Mouse (Mus musculus): ENCODE data around the gene Nr6a1. TPM values are rescaled to one million over a fixed set of nuclear protein-coding genes. Genes with fewer than 3 reads are reported as not detected.
A peak's percentile ranks its signal among the peaks of the same experiment; 100 is the strongest.

Gene Nr6a1
- polyA plus RNA-seq, 1 experiment from 2014 or later: 1.5 TPM

DNA sequence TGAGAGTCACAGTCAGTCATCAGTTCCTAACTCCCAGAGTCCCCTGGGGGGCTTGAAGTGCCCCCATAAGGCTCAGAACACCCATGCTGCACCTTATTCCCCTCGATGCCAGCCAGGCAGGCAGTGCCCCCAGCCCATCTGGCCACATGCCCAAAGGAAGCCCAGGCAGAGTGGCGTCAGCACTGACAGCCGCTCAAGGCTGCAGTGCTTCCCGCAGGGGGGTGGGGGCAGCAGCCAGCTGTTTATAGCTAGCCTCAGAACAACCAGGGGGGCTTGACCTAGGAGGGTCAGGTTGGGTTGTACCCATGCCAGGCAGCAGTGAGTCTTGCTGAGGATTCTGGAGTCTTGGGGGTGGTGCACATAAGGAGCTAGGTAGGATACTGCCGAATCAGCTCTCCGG is 220.8 kb downstream of the Nr6a1 start:
- 34% methylated on average over 6 of the region's 6 CpGs for WGBS
- H3K36me3 ChIP-seq: no peaks in the 10 kb centered on the region
- no peak overlapping the region for H3K9ac ChIP-seq
- no peak overlapping the region for H3K4me3 ChIP-seq (replicated peaks)
- peaks cover 70% of the 10 kb centered on the region for H3K27me3 ChIP-seq (replicated peaks)
- no peak overlapping the region for H3K4me2 ChIP-seq
- no peaks in the 10 kb centered on the region for H3K9me3 ChIP-seq
- H3K27ac ChIP-seq: no peak overlapping the region
- ATAC-seq (ENCODE audit: insufficient read depth, low FRiP score, low read depth): no peak
- H3K4me1 ChIP-seq: peaks cover 17% of the 10 kb centered on the region

- H3K4me3 ChIP-seq (replicated peaks): no peak overlapping the region
- 41% methylated on average over 4 of the region's 4 CpGs for WGBS
- no peaks in the 10 kb centered on the region for H3K36me3 ChIP-seq
- no peak overlapping the region for H3K9ac ChIP-seq
- peaks cover 54% of the 10 kb centered on the region for H3K27me3 ChIP-seq (replicated peaks)
- H3K9me3 ChIP-seq: no peaks in the 10 kb centered on the region
- H3K27ac ChIP-seq: no peak overlapping the region
- ATAC-seq (ENCODE audit: insufficient read depth, low FRiP score, low read depth): no peak
- H3K4me2 ChIP-seq: no peak overlapping the region
- H3K4me1 ChIP-seq: peaks cover 3% of the 10 kb centered on the region; the same call in 1 of the 2 replicates
Measured at GRCm38 (mm10) chr2:38705036-38705435, 222.5 kb downstream of the Nr6a1 start.

DNA sequence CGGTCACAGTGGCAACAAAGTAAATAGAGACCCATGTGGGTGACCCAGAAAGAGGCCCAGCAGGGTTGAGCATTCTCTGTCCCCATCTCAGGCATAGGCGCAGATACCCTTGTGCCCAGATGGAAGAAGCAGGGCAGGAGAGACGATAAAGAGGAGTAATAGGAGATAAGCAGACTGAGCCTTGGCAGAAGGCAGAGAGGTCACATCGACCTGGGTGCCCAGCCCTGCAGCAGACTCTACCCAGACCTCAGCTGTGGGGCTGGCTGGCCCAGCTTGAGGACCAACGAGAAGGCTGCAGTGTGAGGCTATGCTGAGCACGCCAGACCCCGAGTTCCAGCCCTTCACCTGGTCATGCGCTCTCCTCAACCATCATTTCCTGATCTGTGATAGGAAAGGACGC is 223.2 kb downstream of the Nr6a1 start:
- H3K27me3 ChIP-seq (replicated peaks): peaks cover 47% of the 10 kb centered on the region
- H3K36me3 ChIP-seq: no peaks in the 10 kb centered on the region
- H3K4me3 ChIP-seq (replicated peaks): no peak overlapping the region
- H3K4me1 ChIP-seq: 0 out of 2 replicates have a peak, but pooled peaks cover 3% of the 10 kb centered on the region
- no peak overlapping the region for H3K4me2 ChIP-seq
- ATAC-seq (ENCODE audit: insufficient read depth, low FRiP score, low read depth): no peak
- H3K9ac ChIP-seq: no peak overlapping the region
- no peak overlapping the region for H3K27ac ChIP-seq
- no peaks in the 10 kb centered on the region for H3K9me3 ChIP-seq
- 73% methylated on average over 9 of the region's 9 CpGs for WGBS

- no peaks in the 10 kb centered on the region for H3K9me3 ChIP-seq
- no peaks in the 10 kb centered on the region for H3K36me3 ChIP-seq
- no peak overlapping the region for H3K27ac ChIP-seq
- no peaks in the 10 kb centered on the region for H3K4me1 ChIP-seq
- peaks cover 8% of the 10 kb centered on the region; the same call in 1 of the 2 replicates for H3K27me3 ChIP-seq (replicated peaks)
- 69% methylated on average over 5 of the region's 5 CpGs for WGBS
- ATAC-seq (ENCODE audit: insufficient read depth, low FRiP score, low read depth): no peak
- no peak overlapping the region for H3K4me3 ChIP-seq (replicated peaks)
- H3K9ac ChIP-seq: no peak overlapping the region
- H3K4me2 ChIP-seq: no peak overlapping the region
Measured at GRCm38 (mm10) chr2:38700177-38700576, 227.3 kb downstream of the Nr6a1 start.

GRCm38 (mm10) chr2:38698623-38699022 is 228.9 kb downstream of the Nr6a1 start:
- Histone ChIP-seq H3K4me3 (replicated peaks) (no peak overlapping the region), H3K4me1 (no peaks in the 10 kb centered on the region), H3K4me2 (no peak overlapping the region), H3K27me3 (replicated peaks) (0 out of 2 replicates have a peak, but pooled peaks cover 3% of the 10 kb centered on the region), H3K27ac (no peak overlapping the region), H3K9ac (no peak overlapping the region), H3K36me3 (no peaks in the 10 kb centered on the region), H3K9me3 (no peaks in the 10 kb centered on the region)
- no peak for ATAC-seq (ENCODE audit: insufficient read depth, low FRiP score, low read depth)
- 83% methylated on average over 5 of the region's 5 CpGs for WGBS

DNA sequence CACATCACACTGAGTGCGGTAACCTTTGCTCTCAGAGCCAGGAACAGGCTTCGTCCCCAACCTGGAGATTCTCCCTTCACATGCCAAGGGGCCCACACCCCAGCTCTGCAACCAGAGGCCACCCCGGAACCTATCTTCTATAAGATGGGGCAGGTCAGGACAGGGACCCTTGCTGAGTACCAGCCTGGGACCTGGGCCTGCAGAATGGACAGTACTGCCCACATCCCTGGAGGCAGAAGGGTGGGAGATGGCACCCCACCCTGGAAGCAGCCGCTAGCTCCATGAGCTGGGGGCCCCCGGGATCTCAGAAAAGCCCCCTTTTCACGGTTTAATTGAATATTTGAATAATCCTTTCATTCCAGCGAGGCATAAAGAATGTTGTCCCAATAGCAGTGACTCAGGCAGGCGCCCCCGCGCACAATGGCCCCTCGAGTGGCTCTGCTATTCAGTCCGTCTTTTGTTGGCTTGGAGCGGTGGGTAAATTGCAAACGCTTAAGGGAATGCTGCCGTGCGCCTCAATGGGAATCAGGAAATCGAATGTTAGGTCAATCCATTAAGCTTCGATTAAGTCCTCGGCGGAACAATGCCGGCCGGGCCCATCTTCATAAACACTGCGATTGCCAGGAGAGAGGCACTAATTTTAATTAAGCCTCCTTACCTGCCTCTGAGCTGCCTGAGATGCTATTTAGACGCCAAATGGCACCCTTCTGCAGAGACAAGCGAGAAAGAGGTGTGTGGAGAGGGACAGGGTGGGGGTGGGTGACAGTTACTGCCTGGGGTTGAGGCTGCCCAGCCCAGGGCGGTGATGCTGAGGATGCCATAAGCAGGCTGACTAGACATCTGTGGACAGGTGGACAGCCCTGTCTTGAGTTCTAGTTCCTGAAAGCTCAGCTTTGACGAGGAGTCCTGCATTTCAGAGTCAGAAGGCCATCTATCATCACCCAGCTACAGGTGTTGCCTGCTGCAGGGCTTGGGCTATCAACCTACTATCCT is 230.1 kb downstream of the Nr6a1 start:
- WGBS: 54% methylated on average over 27 of the region's 27 CpGs
- H3K4me3 ChIP-seq (replicated peaks): no peak overlapping the region
- no peaks in the 10 kb centered on the region for H3K9me3 ChIP-seq
- no peak overlapping the region for H3K27ac ChIP-seq
- H3K4me2 ChIP-seq: no peak overlapping the region
- H3K36me3 ChIP-seq: no peaks in the 10 kb centered on the region
- no peaks in the 10 kb centered on the region for H3K4me1 ChIP-seq
- H3K27me3 ChIP-seq (replicated peaks): 0 out of 2 replicates have a peak, but pooled peaks cover 3% of the 10 kb centered on the region
- H3K9ac ChIP-seq: no peak overlapping the region
- ATAC-seq (ENCODE audit: insufficient read depth, low FRiP score, low read depth): no peak

GRCm38 (mm10) chr2:38695770-38696169 is 231.7 kb downstream of the Nr6a1 start:
- Histone ChIP-seq H3K27me3 (replicated peaks) (0 out of 2 replicates have a peak, but pooled peaks cover 5% of the 10 kb centered on the region), H3K9ac (no peak overlapping the region), H3K9me3 (no peaks in the 10 kb centered on the region), H3K4me2 (no peak overlapping the region), H3K36me3 (no peaks in the 10 kb centered on the region), H3K4me3 (replicated peaks) (no peak overlapping the region), H3K27ac (no peak overlapping the region), H3K4me1 (no peaks in the 10 kb centered on the region)
- ATAC-seq (ENCODE audit: insufficient read depth, low FRiP score, low read depth): no peak
- 57% methylated on average over 9 of the region's 9 CpGs for WGBS

DNA sequence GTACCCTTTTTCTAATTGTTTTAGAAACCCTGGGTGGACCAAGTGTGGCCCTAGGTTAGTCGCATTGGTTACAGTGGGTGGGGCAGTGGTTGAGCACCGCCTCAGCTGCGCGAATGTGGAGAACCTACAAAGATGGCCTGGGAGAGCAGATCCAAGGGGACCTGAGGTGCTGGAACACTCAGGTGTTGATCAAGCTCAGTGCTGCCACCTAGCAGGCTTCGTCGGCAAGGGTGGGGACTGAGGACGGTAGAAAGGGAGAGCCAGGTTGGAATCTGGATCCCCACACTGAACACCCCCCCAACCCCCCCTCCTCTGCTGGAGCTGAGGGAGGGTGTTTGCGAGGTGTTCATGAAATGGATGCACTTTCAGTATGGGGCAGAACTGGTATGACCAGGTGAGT is 235.9 kb downstream of the Nr6a1 start:
- Histone ChIP-seq H3K27me3 (replicated peaks) (0 out of 2 replicates have a peak, but pooled peaks cover 8% of the 10 kb centered on the region), H3K4me3 (replicated peaks) (no peak overlapping the region), H3K9me3 (no peaks in the 10 kb centered on the region), H3K36me3 (no peaks in the 10 kb centered on the region), H3K9ac (no peak overlapping the region), H3K4me1 (peaks cover 11% of the 10 kb centered on the region), H3K4me2 (no peak overlapping the region), H3K27ac (no peak overlapping the region)
- ATAC-seq (ENCODE audit: insufficient read depth, low FRiP score, low read depth): no peak
- 14% methylated on average over 8 of the region's 8 CpGs for WGBS

DNA sequence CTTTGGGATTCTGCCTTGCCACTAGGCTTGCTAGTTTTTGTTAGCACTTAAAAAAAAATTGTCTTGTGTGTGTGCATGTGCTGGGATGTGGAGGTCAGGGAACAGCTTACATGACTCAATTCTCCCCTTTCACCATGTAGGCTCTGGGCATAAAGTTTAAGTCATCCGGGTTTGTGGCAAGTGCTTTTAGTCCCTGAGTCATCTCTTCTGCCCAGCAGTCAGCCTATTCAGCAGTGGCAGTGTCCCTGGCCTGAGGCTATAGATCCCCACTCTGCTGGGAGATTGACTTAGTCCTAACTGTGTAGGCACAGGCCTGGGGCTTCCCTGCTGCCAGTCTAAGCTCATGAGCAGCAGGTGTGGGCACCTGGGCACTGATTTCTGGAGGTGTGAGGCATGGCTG is 237.6 kb downstream of the Nr6a1 start:
- no peaks in the 10 kb centered on the region for H3K36me3 ChIP-seq
- 69% methylated on average over 1 of the region's 1 CpGs for WGBS
- H3K4me2 ChIP-seq: no peak overlapping the region
- ATAC-seq (ENCODE audit: insufficient read depth, low FRiP score, low read depth): no peak
- H3K27me3 ChIP-seq (replicated peaks): 0 out of 2 replicates have a peak, but pooled peaks cover 8% of the 10 kb centered on the region
- no peak overlapping the region for H3K27ac ChIP-seq
- H3K9ac ChIP-seq: no peak overlapping the region
- no peaks in the 10 kb centered on the region for H3K9me3 ChIP-seq
- peaks cover 11% of the 10 kb centered on the region for H3K4me1 ChIP-seq
- H3K4me3 ChIP-seq (replicated peaks): no peak overlapping the region

GRCm38 (mm10) chr2:38688791-38689520 is 238.5 kb downstream of the Nr6a1 start:
- peak; percentile 42; the same call in 1 of the 2 replicates for ATAC-seq (ENCODE audit: insufficient read depth, low FRiP score, low read depth)
- 0 out of 2 replicates have a peak, but pooled peaks cover 8% of the 10 kb centered on the region for H3K27me3 ChIP-seq (replicated peaks)
- no peak overlapping the region for H3K27ac ChIP-seq
- no peak overlapping the region for H3K9ac ChIP-seq
- 4% methylated on average over 29 of the region's 29 CpGs for WGBS
- H3K4me1 ChIP-seq: peaks cover 11% of the 10 kb centered on the region
- H3K4me3 ChIP-seq (replicated peaks): peak overlapping the region; percentile 27
- peak overlapping the region; percentile 62 for H3K4me2 ChIP-seq
- H3K9me3 ChIP-seq: no peaks in the 10 kb centered on the region
- H3K36me3 ChIP-seq: no peaks in the 10 kb centered on the region

GRCm38 (mm10) chr2:38685746-38686145 is 241.7 kb downstream of the Nr6a1 start:
- WGBS: 63% methylated on average over 3 of the region's 3 CpGs
- H3K4me1 ChIP-seq: peaks cover 11% of the 10 kb centered on the region
- no peak overlapping the region for H3K4me3 ChIP-seq (replicated peaks)
- no peak overlapping the region for H3K4me2 ChIP-seq
- H3K27ac ChIP-seq: no peak overlapping the region
- no peak overlapping the region for H3K9ac ChIP-seq
- H3K9me3 ChIP-seq: no peaks in the 10 kb centered on the region
- no peak for ATAC-seq (ENCODE audit: insufficient read depth, low FRiP score, low read depth)
- H3K27me3 ChIP-seq (replicated peaks): 0 out of 2 replicates have a peak, but pooled peaks cover 3% of the 10 kb centered on the region
- no peaks in the 10 kb centered on the region for H3K36me3 ChIP-seq

DNA sequence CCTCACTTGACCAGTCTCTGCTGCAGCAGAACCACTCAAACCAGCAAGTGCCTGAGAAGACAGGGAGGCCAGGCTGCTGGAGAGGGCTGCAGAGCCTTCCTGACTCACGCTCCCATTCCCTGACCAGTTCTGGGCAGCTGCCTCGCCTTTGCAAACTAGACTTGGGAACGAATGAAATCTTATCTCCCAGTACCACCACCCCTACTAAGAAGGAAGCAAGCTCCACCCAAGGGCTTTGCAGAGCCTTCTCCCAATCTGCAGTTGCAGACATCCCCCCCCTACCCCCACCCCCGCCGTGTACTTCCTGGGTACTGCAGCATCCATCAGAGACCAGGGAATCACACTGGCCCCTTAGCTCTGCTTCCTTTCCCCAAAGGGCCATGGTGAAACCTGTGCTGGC is 244.4 kb downstream of the Nr6a1 start:
- WGBS: 58% methylated on average over 5 of the region's 5 CpGs
- peak; percentile 21; the same call in 1 of the 2 replicates for ATAC-seq (ENCODE audit: insufficient read depth, low FRiP score, low read depth)

More for the DNA sequence above, 244.4 kb downstream of the Nr6a1 start:
- H3K9me3 ChIP-seq: no peaks in the 10 kb centered on the region
- no peak overlapping the region for H3K4me2 ChIP-seq
- H3K9ac ChIP-seq: no peak overlapping the region
- H3K27me3 ChIP-seq (replicated peaks): no peaks in the 10 kb centered on the region
- no peak overlapping the region for H3K4me3 ChIP-seq (replicated peaks)
- no peak overlapping the region for H3K27ac ChIP-seq
- no peaks in the 10 kb centered on the region for H3K4me1 ChIP-seq
- no peaks in the 10 kb centered on the region for H3K36me3 ChIP-seq

Measured in stomach, embryonic 15.5 days (tissue).